Mouse (Mus musculus) fibroblast of lung, adult 2 months (primary cell): ENCODE data around the gene Pde6d.
"Not testable (repeated sequence)": the region's sequence is repeated elsewhere in the genome, so short reads cannot be mapped to it uniquely, and the experiment has no call there.

Experiments used
- DNase-seq: peaks from one replicate; pipeline ENCODE4 v3.0.0-alpha.2; 2011; ENCODE audit warnings: low read depth

The Pde6d gene

DNA sequence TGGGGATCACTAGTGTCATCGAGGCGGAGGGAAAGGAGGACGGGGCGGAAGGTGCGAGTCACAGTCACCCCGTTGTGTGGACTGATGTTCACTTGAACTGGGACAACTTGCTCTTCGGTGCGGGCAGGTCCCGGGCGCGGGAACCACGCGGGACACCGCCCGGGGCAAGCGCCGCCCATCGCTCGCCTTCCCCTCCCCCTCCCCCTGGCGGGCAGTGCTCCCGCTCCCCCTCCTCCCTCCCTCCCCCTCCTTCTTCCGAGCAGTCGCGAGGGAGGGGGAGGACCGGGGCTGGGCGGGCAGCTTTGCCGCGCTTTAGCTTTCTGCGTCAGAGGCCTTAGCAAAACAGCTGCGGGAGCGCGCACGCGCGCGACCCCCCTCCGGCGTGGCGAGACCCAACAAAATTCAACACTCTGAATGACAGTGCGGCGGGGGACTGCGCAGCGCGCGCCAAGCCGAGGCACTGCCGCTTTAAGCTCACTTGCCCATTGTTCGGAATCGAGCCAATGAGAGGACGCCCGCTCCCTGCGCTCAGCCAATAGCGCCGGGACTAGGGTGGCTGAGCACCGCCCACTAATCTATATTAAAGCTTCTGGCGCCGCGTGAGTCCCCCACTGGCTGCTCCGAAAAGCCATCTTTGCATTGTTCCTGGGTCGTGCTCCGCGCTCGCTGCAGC, 56.2 kb downstream of the Pde6d start, which contains the start of gene Ptma:
Gene Ptma (plus strand): TSS at position 611 of the 673 bp plus-strand sequence.
- DNase-seq: peak; percentile 98

- no peak for DNase-seq
These were observed 56.8 kb downstream of the Pde6d start for GRCm38 (mm10) chr1:86525499-86526115.

DNA sequence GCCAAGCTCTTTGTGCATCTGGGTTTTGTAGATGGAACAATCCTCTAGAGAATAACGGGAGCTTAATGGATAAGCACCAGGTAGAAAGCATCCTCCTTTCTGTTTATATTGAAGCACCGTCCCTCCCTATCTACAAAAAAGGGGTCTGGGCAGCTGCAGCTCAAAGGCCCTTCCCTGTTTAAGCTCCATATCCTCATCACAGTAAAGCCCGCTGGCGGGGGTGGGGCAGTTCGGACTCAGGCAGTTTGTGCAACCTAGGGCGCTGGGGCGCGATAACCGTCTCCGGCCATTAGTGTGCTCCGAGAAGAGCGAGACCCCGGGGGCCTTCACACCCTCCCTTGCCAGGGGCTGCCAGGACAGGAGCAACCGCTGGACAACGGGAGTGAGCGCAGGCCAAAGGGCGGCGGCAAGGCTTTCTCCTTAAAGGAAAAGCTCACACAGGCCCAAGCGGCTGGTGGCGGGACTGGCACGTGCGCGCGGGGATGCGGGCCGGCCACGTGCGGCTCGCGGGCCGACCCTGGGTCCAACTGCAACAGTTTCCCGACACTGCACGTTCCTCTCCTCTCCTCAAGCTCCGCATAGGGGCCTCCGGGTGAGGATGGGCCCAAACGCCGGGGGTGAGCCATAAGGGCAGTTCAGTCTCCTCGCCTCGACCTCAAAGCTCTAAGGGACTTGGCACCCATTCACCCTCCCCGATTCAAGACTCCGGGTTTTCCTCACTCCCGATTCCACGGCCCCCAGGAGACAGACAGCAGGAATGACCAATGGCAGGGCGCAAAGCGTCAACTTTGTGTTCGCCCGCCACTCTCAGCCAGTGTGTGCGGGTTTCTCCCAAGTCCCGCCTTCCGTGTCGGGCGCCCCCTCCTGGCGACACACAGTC, 57.6 kb downstream of the Pde6d start:
- peak; percentile 89 for DNase-seq

DNA sequence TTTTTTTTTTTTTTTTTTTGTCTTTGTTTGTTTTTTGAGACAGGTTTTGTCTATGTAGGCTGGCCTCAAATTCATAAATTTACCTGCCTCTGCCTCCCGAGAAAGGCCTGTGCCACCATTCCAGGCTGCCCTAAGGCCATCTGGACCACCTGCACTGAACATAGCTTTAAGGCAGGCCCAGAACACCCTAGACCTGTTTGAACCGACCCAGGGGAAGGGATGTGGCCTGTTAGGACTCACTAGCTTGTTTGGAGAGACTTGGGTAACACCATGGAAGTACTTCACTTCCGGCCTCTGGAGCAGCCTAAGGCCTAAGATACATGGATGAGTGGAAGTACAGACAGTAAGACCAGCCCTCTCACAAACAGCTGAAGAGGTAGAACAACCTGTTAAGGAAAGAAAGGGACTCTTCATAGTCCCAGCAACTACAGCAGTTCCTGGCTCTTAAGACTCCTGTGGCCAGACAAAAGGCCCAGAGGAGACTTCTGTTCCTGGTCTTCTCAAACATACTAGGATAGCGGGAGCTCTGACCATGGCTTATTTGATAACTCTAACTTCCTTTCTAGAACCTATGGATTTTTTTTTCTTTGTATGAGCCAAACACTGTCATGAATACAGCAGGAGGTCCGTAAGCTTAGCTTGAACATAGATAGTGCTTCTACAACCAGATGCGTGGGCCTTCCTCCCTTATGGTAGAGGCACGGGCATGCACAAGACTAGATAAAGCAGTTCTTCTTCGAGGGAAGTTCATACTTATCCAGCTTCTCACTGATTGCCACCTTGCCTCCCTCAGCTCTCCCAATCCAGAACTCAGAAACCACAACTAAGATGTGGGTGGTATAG, 58.4 kb downstream of the Pde6d start:
- no peak for DNase-seq

- DNase-seq: peak; percentile 93
These were observed 60.0 kb downstream of the Pde6d start for GRCm38 (mm10) chr1:86522286-86522871.

- no peak for DNase-seq
These were observed 62.1 kb downstream of the Pde6d start for GRCm38 (mm10) chr1:86520361-86520760.

GRCm38 (mm10) chr1:86517076-86517475, 65.4 kb downstream of the Pde6d start:
- DNase-seq: no peak

GRCm38 (mm10) chr1:86515715-86516410, 66.6 kb downstream of the Pde6d start:
- no peak for DNase-seq

DNA sequence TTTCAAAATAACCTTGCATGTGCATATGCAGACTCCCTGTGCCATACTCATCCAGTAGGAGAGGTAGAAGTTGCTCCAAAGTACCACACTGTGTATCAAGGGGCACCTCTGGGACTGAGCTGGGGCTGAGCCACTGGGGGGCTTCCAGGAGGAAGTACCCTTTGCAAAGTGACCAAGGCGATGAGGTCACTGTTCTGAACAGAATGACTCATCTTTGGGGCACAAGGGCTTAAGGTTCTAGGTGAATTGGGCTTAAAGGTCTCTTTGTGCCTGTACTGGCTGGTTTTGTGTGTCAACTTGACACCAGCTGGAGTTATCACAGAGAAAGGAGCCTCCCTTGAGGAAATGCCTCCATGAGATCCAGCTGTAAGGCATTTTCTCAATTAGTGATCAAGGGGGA, 69.4 kb downstream of the Pde6d start:
- not testable (repeated sequence) for DNase-seq

DNA sequence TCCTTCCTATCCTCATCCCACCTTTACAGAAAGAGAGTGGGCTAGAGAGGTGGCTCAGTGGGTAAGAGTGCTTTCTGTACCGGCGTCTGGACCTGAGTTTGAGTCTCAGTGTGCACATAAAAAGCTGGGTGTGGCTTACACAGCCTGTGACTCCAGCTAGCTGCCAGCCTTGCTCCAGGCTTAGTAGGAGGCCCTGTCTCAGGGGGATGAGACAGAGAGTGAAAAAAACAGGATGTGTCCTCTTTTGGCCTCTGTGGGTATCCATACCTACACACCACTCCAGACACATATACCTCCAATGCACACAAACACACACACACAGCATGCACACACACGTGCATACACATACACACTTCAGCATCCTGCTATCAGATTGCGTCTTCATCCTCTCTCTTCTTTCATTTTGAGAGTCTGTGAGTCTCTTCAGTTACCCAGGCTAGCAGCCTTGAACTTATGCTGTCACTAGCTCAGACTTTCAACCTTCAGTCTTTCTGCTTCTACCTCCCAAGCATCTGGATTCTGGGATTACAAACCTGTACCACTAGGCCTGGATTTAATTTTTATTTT, 70.2 kb downstream of the Pde6d start:
- no peak for DNase-seq

DNA sequence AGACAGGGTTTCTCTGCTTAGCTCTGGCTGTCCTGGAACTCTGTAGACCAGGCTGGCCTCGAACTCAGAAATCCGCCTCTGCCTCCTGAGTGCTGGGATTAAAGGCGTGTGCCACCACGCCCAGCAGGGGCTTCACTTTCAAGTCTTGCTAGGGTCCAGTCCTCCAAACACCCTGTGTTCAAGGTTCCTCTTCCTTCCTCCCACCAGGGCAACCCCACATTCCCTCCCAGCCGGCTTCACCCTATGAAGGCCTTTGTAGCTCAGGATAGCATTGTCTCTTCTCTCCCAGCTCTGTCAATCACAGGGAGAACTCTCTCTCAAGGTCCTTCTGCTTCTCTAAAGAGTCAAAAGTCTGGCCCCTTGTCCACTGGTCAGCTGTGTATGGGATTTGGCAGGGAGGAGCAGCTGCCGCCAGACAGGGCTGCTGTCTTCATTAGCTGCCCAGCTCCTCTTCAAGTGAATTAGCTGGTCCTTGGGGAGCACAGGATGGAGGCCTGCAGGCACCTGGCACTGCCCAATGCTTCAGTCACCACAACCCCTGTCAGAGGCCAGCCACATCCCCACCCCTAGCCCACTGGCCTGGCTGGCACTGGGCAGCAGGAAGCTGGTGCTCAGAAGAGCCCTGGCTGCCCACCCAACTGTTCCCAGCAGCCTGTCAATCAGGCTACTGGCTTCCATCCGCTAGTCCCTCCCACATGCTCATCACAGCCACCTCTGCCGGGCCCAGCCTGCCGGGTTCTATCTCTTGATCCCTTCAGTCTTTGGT, 71.6 kb downstream of the Pde6d start:
- no peak for DNase-seq

DNA sequence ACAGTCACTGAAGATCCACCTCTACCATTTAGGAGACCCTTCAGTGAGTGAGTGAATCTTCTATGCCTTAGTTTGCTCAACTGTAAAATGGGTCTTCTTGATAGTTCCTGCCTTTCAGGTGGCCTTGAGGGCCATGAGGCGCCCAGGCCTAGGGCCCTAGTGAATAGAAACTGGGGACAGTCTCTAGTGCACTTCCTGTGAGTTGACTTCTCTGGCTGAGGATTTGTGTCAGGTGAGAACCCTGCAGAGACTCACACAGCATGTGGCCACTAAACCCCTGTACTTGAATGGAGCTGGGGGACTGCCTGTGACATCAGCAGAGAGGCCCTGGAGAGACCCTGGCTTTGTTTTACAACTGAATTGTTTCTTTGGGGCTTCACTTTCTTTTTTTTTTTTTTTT, 72.2 kb downstream of the Pde6d start:
- no peak for DNase-seq

DNA sequence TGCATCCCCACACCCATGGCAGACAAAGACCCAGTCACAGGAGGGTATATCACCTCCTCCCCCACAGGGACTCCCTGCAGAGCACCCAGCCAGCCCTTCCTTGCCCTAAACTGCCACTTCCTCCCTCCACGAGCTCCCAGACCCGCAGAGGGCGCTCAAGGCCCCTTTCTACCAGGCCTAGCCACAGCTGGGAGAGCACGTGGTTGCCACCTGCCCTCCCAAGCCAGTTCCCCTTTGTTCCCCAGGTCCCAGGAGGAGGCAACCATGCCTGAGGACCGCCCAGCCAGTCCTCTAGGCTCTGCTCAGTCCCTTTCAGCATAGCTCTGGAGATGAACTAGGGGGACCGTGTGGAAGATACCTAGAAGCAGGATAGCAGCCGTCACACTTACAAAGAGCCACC, 73.0 kb downstream of the Pde6d start:
- no peak for DNase-seq

- no peak for DNase-seq
These were observed 74.6 kb downstream of the Pde6d start for GRCm38 (mm10) chr1:86507866-86508265.

DNA sequence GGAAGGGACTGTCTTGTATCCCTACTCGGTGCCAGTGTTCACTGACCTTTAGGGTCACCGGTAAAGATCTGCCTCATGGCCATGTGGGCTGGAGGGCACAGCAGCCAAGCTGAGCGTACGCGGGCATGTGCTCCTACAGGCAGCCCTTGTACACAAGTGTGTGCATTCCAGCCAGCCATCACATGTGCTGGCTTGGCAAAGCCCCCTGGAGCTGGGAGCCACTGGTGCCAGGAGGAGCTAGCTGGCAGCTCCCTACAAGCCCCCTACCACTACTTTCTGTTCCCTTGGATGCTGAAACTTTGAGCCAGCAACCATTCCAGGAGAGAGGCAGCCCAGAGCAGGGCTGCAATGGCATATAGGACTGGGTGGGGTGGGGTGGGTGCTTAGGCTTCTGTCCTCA, 76.0 kb downstream of the Pde6d start:
- DNase-seq: no peak

- no peak for DNase-seq
These were observed 77.0 kb downstream of the Pde6d start for GRCm38 (mm10) chr1:86505461-86505860.

DNA sequence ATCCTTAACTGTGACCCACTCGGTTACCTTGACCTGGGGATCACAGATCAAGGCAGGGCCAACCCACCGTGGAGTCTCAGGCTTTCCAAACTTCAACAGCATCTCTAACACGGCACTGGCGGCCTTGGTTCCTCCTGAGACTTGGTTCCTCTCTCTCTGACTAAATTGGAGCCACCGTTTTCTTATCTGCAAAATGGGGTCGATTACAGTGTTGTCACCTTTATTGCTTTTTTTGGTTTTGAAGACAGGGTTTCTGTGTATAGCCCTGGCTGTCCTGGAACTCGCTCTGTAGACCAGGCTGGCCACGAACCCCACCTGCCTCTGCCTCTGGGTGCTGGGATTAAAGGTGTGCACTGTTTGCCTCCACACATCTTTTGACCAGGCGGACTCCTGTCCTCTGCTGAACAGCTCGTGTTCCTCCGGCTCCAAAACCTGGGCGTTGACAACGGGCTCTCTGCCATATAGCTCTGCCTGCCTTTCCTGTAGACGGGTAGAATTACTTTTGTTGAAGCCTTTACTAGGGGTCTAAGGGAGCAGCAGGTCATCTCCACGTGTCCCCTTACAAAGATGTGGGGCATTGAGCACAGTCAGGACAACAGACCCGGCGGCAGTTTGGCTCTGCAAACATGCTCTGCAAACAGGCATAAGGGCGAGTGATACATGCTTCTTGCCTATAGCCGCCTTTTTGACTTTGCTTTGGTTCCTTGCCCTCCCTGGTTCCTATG, 77.6 kb downstream of the Pde6d start:
- no peak for DNase-seq

GRCm38 (mm10) chr1:86503906-86504696, 78.3 kb downstream of the Pde6d start:
- DNase-seq: peak; percentile 79
